Mouse (Mus musculus): Measurements from ENCODE around the gene Dmc1.

Gene Dmc1

GRCm38 (mm10) chr15:79604990-79605665, at the start of gene Dmc1:
Gene Dmc1, minus strand, starts transcription at chr15:79605109.
- DNase-seq: peak; percentile 55

GRCm38 (mm10) chr15:79651481-79651880, 46.6 kb upstream of the Dmc1 start:
- peak; percentile 30 for DNase-seq

GRCm38 (mm10) chr15:79650569-79650968, 45.7 kb upstream of the Dmc1 start:
- DNase-seq: peak; percentile 54

GRCm38 (mm10) chr15:79648130-79648529, 43.2 kb upstream of the Dmc1 start:
- DNase-seq: no peak

GRCm38 (mm10) chr15:79645483-79645882, 40.6 kb upstream of the Dmc1 start:
- DNase-seq: no peak

GRCm38 (mm10) chr15:79641135-79641817, 36.4 kb upstream of the Dmc1 start:
- no peak for DNase-seq

- DNase-seq: no peak
Measured at GRCm38 (mm10) chr15:79630471-79630870, 25.6 kb upstream of the Dmc1 start.

GRCm38 (mm10) chr15:79619770-79620414, 15.0 kb upstream of the Dmc1 start:
- DNase-seq: no peak

GRCm38 (mm10) chr15:79618456-79618855, 13.5 kb upstream of the Dmc1 start:
- DNase-seq: no peak

GRCm38 (mm10) chr15:79617135-79617534, 12.2 kb upstream of the Dmc1 start:
- DNase-seq: no peak

GRCm38 (mm10) chr15:79616729-79617128, 11.8 kb upstream of the Dmc1 start:
- no peak for DNase-seq

GRCm38 (mm10) chr15:79615501-79615900, 10.6 kb upstream of the Dmc1 start:
- no peak for DNase-seq

- DNase-seq: no peak
Measured at GRCm38 (mm10) chr15:79609226-79609625, 4.3 kb upstream of the Dmc1 start.

- no peak for DNase-seq
Measured at GRCm38 (mm10) chr15:79608214-79608613, 3.3 kb upstream of the Dmc1 start.

GRCm38 (mm10) chr15:79607757-79608156, 2.8 kb upstream of the Dmc1 start:
- no peak for DNase-seq

GRCm38 (mm10) chr15:79606161-79606560, 1.3 kb upstream of the Dmc1 start:
- DNase-seq: no peak

- DNase-seq: no peak
Measured at GRCm38 (mm10) chr15:79600176-79600575, 4.7 kb downstream of the Dmc1 start.

GRCm38 (mm10) chr15:79598715-79599114, 6.2 kb downstream of the Dmc1 start:
- DNase-seq: no peak

- no peak for DNase-seq
Measured at GRCm38 (mm10) chr15:79581581-79581980, 23.3 kb downstream of the Dmc1 start.

GRCm38 (mm10) chr15:79577671-79578426, 27.1 kb downstream of the Dmc1 start:
- no peak for DNase-seq

- DNase-seq: no peak
Measured at GRCm38 (mm10) chr15:79576947-79577346, 28.0 kb downstream of the Dmc1 start.

GRCm38 (mm10) chr15:79575543-79576222, 29.2 kb downstream of the Dmc1 start:
- DNase-seq: no peak

- DNase-seq: no peak
Measured at GRCm38 (mm10) chr15:79562417-79562816, 42.5 kb downstream of the Dmc1 start.
